Mouse (Mus musculus) macrophage (primary cell): Measurements from ENCODE around the gene Pmepa1. TPM values are rescaled to one million over a fixed set of nuclear protein-coding genes. Genes with fewer than 3 reads are reported as not detected.

Experiments
- H3K27ac ChIP-seq: fragments of 350-480 bp; formaldehyde crosslinking; 2 replicates; pipeline ENCODE4 v1.9.0; 2021
- H3K36me3 ChIP-seq: fragments of 350-480 bp; formaldehyde crosslinking; 2 replicates; pipeline ENCODE4 v1.9.0; 2021; ENCODE audit errors: inconsistent target
- H3K4me3 ChIP-seq: fragments of 350-480 bp; formaldehyde crosslinking; 2 replicates; pipeline ENCODE4 v1.9.0; 2021; ENCODE audit errors: inconsistent target
- H3K79me2 ChIP-seq: fragments of 350-480 bp; formaldehyde crosslinking; 2 replicates; pipeline ENCODE4 v1.9.0; 2021; ENCODE audit errors: inconsistent target
- WGBS: methylation state at CpG from one replicate; pipeline ENCODE4 v1.1.7; 2026; ENCODE audit warnings: inconsistent platforms; ENCODE audit not compliant: missing documents; 5-methylcytosine and 5-hydroxymethylcytosine counted together
- polyA plus RNA-seq: library from polyadenylated mRNA; stranded (reverse); fragments of 250-400 nt; gene quantifications from 3 replicates; pipeline ENCODE4 v1.2.4, GENCODE M21; 2018; ENCODE audit warnings: inconsistent platforms

Pmepa1 gene
- polyA plus RNA-seq, 1 experiment from 2014 or later: 0.32 TPM

- H3K79me2 ChIP-seq: no peaks in the 10 kb centered on the region
- no peak overlapping the region for H3K4me3 ChIP-seq
- 40% methylated on average over 4 of the region's 6 CpGs for WGBS
- no peak overlapping the region for H3K27ac ChIP-seq
- H3K36me3 ChIP-seq: no peaks in the 10 kb centered on the region
Measured at GRCm38 (mm10) chr2:173185282-173185681, 91.1 kb downstream of the Pmepa1 start.

GRCm38 (mm10) chr2:173184475-173185080 lies 91.8 kb downstream of the Pmepa1 start:
- H3K27ac ChIP-seq: no peak overlapping the region
- H3K4me3 ChIP-seq: no peak overlapping the region
- WGBS: 51% methylated on average over 11 of the region's 11 CpGs
- H3K36me3 ChIP-seq: no peaks in the 10 kb centered on the region
- H3K79me2 ChIP-seq: no peaks in the 10 kb centered on the region

GRCm38 (mm10) chr2:173183836-173184460 lies 92.4 kb downstream of the Pmepa1 start:
- Histone ChIP-seq H3K27ac (no peak overlapping the region), H3K4me3 (no peak overlapping the region), H3K36me3 (no peaks in the 10 kb centered on the region), H3K79me2 (no peaks in the 10 kb centered on the region)
- WGBS: 4% methylated on average over 8 of the region's 8 CpGs

- Histone ChIP-seq H3K4me3 (no peak overlapping the region), H3K36me3 (no peaks in the 10 kb centered on the region), H3K79me2 (no peaks in the 10 kb centered on the region), H3K27ac (no peak overlapping the region)
- WGBS: 91% methylated on average over 10 of the region's 10 CpGs
Measured at GRCm38 (mm10) chr2:173183311-173183710, 93.0 kb downstream of the Pmepa1 start.

- 88% methylated on average over 7 of the region's 7 CpGs for WGBS
- Histone ChIP-seq H3K79me2 (no peaks in the 10 kb centered on the region), H3K4me3 (no peak overlapping the region), H3K36me3 (no peaks in the 10 kb centered on the region), H3K27ac (no peak overlapping the region)
Measured at GRCm38 (mm10) chr2:173182796-173183195, 93.5 kb downstream of the Pmepa1 start.

GRCm38 (mm10) chr2:173181901-173182300 lies 94.4 kb downstream of the Pmepa1 start:
- no peaks in the 10 kb centered on the region for H3K36me3 ChIP-seq
- WGBS: 97% methylated on average over 7 of the region's 7 CpGs
- H3K4me3 ChIP-seq: no peak overlapping the region
- H3K27ac ChIP-seq: no peak overlapping the region
- no peaks in the 10 kb centered on the region for H3K79me2 ChIP-seq

- H3K79me2 ChIP-seq: no peaks in the 10 kb centered on the region
- H3K36me3 ChIP-seq: no peaks in the 10 kb centered on the region
- H3K4me3 ChIP-seq: no peak overlapping the region
- H3K27ac ChIP-seq: no peak overlapping the region
- 77% methylated on average over 5 of the region's 5 CpGs for WGBS
Measured at GRCm38 (mm10) chr2:173181486-173181885, 94.8 kb downstream of the Pmepa1 start.

- Histone ChIP-seq H3K4me3 (no peak overlapping the region), H3K79me2 (no peaks in the 10 kb centered on the region), H3K36me3 (no peaks in the 10 kb centered on the region), H3K27ac (no peak overlapping the region)
- WGBS: 78% methylated on average over 11 of the region's 11 CpGs
Measured at GRCm38 (mm10) chr2:173180721-173181388, 95.5 kb downstream of the Pmepa1 start.

GRCm38 (mm10) chr2:173180026-173180425 lies 96.3 kb downstream of the Pmepa1 start:
- WGBS: 89% methylated on average over 4 of the region's 4 CpGs
- Histone ChIP-seq H3K79me2 (no peaks in the 10 kb centered on the region), H3K36me3 (no peaks in the 10 kb centered on the region), H3K4me3 (no peak overlapping the region), H3K27ac (no peak overlapping the region)

GRCm38 (mm10) chr2:173179046-173179445 lies 97.3 kb downstream of the Pmepa1 start:
- no peaks in the 10 kb centered on the region for H3K36me3 ChIP-seq
- H3K4me3 ChIP-seq: no peak overlapping the region
- no peak overlapping the region for H3K27ac ChIP-seq
- H3K79me2 ChIP-seq: no peaks in the 10 kb centered on the region
- 90% methylated on average over 7 of the region's 7 CpGs for WGBS

- no peak overlapping the region for H3K4me3 ChIP-seq
- H3K27ac ChIP-seq: no peak overlapping the region
- 97% methylated on average over 8 of the region's 8 CpGs for WGBS
- no peaks in the 10 kb centered on the region for H3K36me3 ChIP-seq
- H3K79me2 ChIP-seq: no peaks in the 10 kb centered on the region
Measured at GRCm38 (mm10) chr2:173177951-173178350, 98.4 kb downstream of the Pmepa1 start.

- no peak overlapping the region for H3K4me3 ChIP-seq
- H3K36me3 ChIP-seq: no peaks in the 10 kb centered on the region
- no peak overlapping the region for H3K27ac ChIP-seq
- 12% methylated on average over 5 of the region's 5 CpGs for WGBS
- H3K79me2 ChIP-seq: no peaks in the 10 kb centered on the region
Measured at GRCm38 (mm10) chr2:173177481-173177880, 98.9 kb downstream of the Pmepa1 start.

- Histone ChIP-seq H3K36me3 (no peaks in the 10 kb centered on the region), H3K4me3 (no peak overlapping the region)
Measured at GRCm38 (mm10) chr2:173175703-173176102, 100.6 kb downstream of the Pmepa1 start.

GRCm38 (mm10) chr2:173174569-173174968 lies 101.8 kb downstream of the Pmepa1 start:
- 73% methylated on average over 1 of the region's 1 CpGs for WGBS
- Histone ChIP-seq H3K4me3 (no peak overlapping the region), H3K79me2 (no peaks in the 10 kb centered on the region), H3K27ac (no peak overlapping the region), H3K36me3 (no peaks in the 10 kb centered on the region)

More at GRCm38 (mm10) chr2:173175703-173176102, 100.6 kb downstream of the Pmepa1 start:
- no peak overlapping the region for H3K27ac ChIP-seq
- H3K79me2 ChIP-seq: no peaks in the 10 kb centered on the region
- 88% methylated on average over 5 of the region's 5 CpGs for WGBS
